Mouse (Mus musculus): ENCODE results near the gene Rps18.

The Rps18 gene

DNA sequence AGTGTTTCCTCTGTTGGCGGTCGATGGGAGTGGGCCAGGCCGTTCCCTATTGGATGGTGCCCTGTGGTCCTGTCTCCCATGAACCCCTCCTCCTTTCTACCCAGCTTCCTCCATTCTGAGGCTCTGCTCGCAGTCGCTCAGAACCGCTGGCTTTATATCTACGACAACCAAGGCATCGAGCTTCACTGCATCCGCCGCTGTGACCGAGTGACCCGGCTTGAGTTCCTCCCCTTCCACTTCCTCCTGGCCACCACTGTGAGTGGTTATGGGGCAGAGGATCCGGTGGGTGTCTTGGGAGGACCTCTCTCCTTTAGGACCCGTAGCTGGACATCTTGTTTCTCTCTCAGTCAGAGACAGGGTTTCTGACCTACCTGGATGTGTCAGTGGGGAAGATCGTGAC lies 12.3 kb downstream of the Rps18 start:
- no peak for DNase-seq (ENCODE audit: low spot score)

DNA sequence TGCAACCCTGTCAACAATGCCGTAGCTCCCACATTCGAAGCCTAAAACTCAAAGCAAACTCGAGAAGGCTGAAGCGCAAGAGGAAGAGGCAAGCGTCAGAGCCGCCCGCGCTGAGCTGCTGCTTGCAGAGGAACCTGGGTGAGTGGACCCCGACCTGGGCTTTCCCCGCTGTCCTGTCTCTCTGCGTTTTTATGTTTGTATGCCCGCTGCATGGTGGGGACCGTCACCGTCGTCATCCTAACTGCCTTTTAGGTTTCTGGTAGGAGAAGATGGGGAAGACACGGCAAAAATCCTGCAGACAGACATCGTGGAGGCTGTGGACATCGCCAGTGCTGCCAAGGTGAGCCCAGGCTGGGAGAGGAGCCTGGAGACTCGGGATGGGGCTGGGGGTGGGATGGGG lies 14.4 kb downstream of the Rps18 start:
- DNase-seq (ENCODE audit: low spot score) = no peak

DNA sequence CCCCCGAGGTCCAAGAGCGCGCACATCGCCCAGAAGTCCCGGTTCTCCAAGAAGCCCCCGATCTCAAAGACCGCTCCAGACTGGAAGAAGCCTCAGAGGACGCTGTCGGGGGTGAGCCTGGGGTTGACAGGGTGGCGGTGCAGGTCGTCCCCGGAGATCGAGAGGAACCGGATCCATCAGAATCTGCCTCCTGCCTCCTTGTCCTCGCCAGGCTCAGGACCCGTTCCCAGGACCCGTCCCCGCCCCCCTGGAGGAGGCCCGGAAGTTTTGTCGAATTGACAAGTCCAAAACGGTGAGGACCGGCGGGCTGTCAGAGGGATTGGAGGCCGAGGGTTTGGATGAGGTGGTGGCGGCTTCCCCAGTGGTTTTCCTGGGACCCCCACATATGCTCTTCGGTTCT lies 14.8 kb downstream of the Rps18 start:
- DNase-seq (ENCODE audit: low spot score) = no peak

DNA sequence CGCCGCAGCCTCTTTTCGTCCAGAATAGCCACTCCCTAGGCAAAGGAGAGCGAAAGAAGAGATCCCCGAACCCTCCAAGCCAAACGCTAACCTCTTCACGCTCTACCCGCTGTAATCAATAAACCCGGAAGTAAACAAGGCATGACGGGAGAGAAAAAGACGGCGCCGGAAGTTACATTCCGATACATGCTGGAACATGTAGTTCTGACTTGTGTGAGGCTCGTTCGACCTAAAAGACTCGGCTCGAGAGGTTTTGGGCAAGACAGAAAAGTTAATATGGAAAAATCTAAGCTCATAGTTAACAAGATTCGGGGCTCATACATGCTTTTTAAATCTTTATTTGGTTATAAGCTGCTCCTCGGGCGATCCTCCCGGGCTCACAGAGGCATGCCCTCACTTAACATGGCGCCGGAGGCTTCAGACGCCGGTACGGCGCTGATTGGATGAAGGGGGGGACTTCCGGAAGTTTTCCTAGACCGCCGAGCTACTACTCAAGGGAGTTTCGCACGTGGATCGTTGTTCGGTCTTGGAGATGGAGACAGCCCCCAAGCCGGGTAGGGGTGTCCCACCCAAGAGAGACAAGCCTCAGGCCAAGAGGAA lies 15.5 kb downstream of the Rps18 start, which contains the start of the genes Pfdn6 and Wdr46:
Gene Pfdn6, minus strand, starts transcription at position 138 of the 600 bp plus-strand sequence.
Gene Wdr46, plus strand, starts transcription at position 455 of the 600 bp plus-strand sequence.
- DNase-seq (ENCODE audit: low spot score) = no peak

DNA sequence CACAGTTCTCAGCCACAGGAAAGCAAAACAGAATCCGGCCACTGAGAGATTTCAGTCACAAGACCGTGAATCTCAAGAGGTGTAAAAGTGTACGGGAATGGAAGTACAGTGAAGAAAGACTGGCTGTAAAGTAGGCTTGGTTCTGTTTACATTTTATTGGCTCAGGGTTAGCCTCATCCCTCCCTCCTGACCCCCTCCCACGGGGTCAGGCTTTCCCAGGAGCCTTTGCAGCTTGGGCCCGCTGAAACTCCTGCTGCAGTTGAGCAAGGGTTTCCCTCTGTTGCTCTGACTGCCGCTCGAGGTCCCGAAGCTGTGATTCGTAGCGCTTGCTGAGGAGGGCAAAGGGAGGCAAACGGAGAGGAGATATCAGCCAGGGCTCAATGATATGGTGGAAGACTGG lies 17.0 kb downstream of the Rps18 start:
- DNase-seq (ENCODE audit: low spot score) = no peak

DNA sequence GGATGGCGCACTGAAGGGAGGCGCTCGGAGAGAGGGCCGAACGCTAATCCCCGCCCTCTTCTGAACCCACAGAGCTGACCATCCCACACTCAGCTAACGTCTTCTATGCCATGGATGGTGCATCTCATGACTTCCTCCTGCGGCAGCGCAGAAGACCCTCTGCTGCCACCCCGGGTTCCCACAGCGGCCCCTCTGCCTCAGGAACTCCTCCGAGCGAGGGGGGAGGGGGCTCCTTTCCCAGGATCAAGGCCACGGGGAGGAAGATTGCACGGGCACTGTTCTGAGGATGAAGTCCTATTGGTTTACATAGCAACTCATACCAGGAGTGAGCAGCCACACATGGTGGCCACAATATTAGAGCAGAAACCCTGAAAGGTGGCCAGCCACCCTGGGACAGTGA lies 18.8 kb downstream of the Rps18 start:
- no peak for DNase-seq (ENCODE audit: low spot score)

DNA sequence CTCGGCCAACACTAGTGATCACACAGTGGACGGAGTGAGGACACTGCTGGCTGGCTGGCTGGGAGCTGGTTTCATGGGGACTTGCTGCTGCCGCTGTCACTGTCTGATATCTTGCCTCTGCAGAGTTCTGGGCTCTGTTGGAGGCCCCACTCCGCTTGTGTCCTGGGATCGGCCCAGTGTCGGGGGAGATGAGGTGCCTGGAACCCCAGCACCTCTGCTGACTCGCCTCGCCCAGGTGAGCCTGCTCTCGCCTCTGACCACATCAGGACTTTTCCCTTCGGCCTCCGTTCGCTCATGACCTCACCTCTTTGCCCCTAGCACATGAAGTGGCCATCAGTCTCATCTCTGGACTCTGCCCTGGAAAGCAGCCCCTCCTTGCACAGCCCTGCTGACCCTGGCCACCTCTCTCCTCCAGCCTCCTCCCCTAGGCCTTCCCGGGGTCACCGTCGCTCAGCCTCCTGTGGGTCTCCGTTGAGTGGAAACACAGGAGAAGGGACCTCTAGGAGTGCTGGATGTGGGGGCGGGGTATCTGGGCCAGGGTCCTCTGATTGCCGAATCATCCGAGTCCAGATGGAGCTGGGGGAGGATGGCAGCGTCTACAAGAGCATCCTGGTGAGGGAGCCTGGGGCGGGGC lies 20.3 kb downstream of the Rps18 start:
- DNase-seq (ENCODE audit: low spot score) = no peak

DNA sequence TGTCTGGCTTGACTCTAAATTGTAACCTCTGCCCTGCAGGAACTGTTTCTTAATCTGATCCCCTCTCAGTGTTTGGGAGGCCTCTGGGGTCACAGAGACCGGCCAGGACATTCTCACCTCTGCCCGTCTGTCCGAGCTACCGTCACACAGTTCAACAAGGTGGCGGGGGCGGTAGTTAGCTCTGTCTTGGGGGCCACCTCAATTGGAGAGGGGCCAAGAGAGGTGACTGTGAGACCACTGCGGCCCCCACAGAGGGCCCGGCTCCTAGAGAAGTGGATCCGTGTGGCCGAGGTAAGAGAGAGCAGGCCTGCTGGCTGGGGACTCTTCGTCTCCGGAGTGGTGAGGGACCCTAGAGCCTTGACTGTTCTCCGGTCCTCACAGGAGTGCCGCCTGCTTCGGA lies 22.8 kb downstream of the Rps18 start:
- DNase-seq (ENCODE audit: low spot score) = no peak

DNA sequence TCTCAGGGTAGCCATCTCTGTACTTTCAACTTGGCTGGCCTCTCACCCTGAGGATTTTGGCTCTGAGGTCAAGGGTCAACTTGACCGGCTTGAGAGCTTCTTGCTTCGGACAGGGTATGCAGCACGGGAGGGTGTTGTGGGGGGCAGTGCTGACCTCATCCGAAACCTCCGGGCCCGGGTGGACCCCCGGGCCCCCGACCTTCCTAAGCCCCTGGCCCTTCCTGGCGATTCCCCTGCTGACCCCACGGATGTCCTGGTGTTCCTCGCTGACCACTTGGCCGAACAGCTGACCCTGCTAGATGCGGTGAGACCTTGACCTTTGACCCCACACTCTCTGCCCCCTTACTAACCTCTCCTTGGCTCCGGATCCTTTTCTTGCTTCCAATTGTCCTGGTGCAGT lies 23.4 kb downstream of the Rps18 start:
- no peak for DNase-seq (ENCODE audit: low spot score)

DNA sequence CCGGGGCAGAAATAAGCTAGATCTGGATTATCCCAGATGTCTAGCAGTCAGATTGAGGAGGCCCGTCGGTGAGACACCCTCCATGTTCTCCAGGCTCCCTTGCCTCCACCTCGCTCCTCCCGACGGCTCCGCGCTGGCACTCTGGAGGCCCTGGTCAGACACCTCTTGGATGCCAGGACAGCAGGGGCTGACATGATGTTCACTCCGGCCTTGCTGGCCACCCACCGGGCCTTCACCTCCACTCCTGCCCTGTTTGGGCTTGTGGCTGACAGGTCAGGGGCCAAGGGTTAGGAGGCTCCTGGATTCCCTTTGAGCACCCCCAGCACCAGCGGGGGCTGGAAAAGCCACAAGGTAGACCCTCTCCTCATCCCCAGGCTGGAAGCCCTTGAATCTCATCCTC lies 23.9 kb downstream of the Rps18 start:
- DNase-seq (ENCODE audit: low spot score) = no peak

DNA sequence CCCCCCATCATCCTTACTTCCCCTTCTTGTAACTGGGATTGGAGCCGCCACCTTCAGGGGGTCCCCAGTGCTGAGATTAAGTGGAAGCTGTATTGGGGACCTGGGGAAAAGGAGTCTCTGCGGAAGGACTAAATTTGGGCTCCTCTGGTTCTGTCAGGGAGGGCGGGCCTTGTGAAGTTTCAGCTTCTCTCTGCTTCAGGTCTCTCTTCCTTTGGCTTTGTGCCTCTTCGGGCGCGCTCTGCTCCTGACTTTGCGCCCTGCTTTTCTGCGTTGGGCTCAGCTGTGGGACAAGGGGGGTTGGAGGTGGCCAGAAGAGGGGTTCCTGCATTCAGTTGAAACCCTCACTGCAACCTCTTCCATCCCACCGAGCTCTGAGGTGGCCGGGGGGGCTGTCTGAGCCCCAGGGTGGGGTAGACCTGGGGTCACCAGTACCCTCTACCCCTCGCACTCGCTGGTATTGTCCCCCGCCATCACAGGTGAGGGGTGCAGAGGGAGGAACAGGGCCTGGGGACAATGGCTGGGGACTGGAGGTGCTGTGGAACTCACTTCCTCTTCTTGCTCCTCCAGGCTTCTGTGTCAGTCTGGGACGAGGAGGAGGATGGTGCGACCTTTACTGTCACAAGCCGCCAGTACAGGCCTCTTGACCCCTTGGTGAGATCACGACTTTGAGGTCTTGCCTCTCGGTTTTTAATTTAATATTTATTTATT lies 24.5 kb downstream of the Rps18 start:
- no peak for DNase-seq (ENCODE audit: low spot score)

DNA sequence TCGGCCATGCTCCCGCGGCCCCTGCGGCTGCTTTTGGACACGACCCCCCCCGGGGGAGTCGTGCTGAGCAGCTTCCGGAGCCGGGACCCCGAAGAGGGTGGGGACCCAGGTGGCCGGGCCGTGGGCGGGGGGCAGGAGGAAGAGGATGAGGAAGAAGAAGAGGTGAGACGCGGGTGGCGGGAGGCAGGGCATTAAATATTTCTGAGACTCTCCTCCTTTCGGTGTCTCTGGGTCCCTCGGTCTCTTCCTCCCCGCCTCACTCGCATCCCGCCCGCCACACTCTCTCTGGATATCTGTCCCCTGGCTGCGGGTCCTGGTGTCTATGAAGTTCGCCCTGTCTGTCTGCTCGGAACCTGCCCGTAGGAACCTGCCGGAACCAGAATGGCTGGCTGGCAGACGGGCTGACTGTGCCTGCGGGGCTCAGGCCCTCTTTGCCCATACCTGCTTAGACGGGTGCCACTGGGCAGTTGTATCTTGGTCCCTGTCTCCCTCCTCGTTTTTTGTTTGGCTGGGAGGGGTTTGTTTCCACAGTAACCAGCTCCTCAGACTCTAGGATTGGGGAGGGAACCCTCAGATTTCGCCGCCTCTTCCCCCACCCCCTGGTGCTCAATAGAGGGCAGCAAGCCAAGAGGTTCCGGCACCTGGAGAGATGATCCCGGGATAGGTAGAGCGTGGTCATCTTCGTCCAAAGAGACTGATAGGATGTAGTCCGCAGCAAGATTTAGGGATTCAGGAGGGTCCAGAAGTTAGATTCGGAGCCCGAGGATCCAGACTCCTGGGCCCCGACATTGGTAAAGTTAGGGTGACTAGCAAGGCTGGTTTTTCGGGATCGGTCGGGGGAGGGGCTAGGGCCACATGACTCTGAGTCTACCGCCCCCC lies 25.3 kb downstream of the Rps18 start:
- no peak for DNase-seq (ENCODE audit: low spot score)

DNA sequence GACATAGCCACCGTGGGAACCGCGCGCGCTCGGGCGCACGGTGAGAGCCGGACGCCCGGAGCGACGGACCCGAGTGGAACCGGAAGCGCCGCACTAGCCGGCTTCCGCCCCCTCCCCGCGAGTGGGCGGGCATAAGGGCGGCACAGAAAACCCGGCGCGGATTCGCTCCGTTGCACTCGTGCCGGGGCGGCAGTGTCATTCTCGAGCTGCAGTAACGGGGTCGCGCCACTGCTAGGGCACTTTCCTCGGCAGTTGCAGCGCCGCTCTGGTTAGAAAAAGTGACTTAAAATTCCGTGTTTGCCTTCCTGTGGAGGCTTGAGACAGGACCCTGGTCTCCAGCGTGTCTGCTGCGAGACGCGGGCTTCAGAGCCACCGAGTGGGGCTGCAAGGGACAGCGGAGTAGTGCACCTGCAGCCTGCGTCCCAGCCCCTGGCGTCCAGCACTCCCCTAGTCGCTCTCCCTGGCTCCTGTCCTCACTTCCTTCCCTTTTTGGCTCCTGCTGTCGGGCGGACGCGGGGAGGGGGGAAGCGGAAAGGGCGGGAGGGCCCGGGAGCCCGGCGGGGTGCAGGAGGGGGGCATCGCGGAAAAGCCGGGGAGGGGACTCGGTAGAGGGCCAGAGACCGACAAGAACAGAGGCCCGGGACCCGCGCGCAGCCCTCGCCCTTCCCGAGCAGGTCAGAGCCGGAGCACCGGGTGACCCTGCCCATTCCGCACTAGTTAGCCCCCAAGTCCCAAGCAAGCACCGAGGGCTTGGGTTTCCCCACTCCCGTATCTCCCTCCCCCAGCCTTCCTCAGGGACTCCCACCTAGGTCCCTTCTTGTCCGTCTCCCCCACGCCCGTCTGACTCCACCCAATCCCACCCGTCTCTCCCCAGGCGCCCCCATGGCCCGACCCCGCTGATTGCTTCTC lies 26.2 kb downstream of the Rps18 start, which contains the start of gene Rgl2:
Gene Rgl2, plus strand, starts transcription at position 173 of the 909 bp plus-strand sequence.
- peak; percentile 81 for DNase-seq (ENCODE audit: low spot score)

DNA sequence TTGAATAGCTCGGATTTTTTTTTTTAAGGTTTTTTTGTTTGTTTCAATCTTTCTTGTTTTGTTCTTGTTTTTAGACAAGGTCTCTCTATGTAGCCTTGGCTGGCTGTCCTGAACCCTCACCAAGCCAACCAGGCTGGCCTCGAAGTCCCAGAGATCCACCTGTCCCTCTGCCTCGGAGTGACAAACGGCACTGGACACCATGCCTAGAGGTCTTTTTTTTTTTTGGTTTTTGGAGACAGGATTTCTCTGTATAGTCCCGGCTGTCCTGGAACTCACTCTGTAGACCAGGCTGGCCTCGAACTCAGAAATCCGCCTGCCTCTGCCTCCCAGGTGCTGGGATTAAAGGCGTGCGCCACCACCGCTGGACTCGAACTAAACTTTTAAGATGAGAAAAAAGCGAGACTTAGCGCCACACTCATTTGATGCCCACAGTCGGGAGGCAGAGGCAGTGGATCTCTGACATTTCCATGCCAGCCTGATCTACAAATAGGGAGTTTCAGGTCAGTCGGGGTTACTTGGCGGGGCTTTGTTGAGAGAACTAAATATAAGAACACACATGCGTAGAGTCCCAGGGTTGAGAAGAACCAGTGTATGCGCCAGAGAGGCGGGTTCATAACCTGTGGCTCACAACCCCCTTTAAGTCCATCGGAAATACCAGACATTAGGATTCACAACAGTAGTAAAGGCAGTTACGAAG lies 27.4 kb downstream of the Rps18 start:
- DNase-seq (ENCODE audit: low spot score) = no peak

DNA sequence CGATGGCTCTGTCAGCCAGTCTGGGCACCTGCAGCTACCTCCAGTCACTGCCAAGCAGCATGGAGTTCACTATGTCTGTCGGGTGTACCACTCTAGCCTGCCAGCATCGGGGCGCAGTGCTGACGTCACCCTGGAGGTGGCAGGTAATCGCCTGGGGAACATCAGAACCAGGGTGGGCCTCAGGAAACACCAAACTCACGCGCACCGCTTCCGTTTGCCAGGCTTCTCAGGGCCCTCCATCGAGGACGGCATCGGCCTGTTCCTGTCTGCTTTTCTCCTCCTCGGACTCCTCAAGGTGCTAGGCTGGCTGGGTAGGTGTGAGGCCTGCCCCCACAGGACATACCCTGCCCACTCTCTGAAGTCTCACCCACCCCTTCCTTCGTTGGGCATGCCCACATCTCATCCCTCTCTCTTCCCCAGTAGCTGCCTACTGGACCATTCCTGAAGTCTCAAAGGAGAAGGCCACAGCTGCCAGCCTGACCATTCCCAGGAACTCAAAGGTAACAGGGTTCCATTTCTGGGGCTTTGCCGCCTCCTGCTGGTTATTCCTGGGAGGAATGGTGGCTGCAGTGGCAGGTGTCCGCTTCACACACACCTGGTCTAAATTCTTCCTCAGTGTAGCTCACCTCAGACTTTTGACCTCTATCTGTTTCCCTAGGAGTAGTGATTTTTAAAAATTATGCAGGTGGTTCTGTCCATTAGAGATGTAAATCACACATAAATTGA lies 29.4 kb downstream of the Rps18 start:
- no peak for DNase-seq (ENCODE audit: low spot score)

DNA sequence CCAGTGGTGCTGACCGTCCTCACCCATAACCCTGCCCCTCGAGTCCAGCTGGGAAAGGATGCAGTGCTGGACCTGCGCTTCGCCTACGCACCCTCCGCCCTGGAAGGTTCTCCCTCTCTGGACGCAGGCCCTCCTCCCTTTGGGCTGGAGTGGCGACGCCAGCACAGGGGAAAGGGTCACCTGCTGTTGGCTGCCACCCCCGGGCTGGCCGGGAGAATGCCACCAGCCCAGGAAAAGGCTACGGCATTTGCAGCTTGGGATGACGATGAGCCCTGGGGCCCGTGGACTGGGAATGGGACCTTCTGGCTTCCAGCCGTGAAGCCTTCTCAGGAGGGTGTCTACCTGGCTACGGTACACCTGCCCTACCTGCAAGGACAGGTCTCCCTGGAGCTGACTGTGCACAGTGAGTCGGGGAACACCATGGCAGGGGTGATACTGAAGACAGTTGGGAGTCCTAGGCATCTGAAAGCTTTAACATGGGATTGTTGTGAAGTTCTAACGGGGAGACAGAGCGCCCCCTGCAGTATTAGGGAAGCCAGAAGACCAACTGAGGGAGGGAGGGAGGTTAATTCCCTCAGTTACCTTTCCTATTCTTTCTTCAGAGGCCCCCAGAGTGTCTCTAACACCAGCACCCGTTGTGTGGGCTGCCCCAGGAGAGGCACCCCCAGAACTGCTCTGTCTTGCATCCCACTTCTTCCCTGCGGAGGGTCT lies 30.2 kb downstream of the Rps18 start:
- no peak for DNase-seq (ENCODE audit: low spot score)

DNA sequence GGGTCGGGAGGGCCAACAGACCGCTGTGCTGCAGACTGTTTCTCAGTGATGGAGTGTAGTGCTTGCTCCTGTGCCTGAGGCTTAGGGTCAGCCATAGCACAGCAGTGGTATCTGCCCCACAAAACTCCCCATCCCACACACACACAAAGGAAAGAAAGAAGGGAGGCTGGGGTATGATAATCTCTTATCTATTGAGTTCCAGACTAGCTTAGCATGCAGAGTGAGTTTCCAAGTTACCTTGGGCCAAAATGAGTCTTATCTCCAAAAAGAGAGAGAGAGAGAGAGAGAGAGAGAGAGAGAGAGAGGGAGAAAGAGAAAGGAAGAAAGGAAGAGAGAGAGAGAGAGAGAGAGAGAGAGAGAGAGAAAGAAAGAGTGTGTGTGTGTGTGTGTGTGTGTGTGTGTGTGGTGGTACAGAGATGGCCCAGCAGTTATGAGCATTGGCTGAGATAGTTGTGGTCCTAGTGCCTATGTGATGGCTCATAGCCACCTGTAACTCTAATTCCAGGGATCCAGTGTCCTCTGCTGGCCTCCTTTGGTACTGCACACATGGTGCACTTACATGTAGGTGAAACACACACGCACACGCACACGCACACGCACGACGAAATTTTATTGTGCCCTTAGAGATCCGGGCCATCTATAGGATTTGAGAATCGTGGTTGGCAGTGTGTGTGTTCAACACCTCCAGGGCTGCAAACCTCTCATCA lies 31.1 kb downstream of the Rps18 start:
- DNase-seq (ENCODE audit: low spot score) = no peak

DNA sequence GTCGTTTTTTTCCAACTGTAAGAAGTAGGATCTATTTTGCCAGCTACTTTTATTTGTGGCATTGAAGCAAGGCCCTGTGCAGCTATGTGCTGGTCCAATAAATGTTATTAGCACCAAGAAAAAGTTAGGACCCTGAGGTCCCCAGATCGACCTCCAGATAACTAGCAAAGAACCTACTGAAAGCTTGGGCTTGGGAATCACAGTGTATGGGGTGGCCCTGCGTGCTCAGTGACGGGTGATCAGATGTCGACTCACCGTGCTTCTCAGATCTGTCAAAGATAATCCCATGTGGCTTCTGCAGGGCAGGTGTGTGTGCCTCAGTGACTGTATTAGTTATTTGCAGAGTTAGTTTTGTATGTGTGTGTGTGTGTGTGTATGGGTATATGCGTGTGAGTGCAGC lies 34.4 kb downstream of the Rps18 start:
- DNase-seq (ENCODE audit: low spot score) = no peak
